Mouse (Mus musculus): Measurements from ENCODE around the gene Zbtb44. TPM values are rescaled to one million over a fixed set of nuclear protein-coding genes. Genes with fewer than 3 reads are reported as not detected.

Zbtb44 gene
- polyA plus RNA-seq, 1 experiment from 2014 or later, result 7.1 TPM

DNA sequence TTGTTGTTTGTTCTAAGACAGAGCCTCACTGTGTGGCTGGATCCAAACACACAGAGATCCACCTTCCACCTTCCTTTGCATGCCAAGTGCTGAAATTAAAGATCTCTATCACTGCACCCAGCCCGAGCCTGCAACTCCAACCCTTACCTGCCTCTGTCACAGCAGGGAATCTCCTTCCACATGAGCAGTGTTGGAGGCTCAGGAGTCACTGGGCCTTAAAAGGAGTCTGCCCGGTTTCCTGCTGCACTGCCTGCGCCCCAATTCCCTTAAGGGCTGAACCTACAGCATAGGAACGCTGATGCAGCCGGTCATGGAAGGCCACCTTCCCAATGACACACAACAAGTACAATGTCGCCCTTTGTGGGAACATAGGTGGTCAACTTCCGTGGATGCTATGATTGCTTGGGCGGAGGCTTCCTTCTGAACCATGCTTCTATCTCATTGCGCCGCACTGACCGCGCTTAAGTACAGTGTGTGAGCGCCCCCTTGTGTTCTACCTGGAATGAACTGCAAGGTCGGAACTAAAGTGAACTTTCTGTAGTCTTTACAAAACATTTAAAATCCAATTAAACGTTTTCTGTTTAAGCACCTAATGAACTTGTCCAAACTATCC, 51.7 kb downstream of the Zbtb44 start:
- Histone ChIP-seq H3K4me2 (ENCODE audit: low read depth, low read length) (peak overlapping the region; percentile 35; the same call in 1 of the 2 replicates), H3K9ac (ENCODE audit: low read length) (no peak overlapping the region), H3K9me3 (ENCODE audit: control insufficient read depth, low read length) (no peaks in the 10 kb centered on the region), H3K36me3 (ENCODE audit: control insufficient read depth, insufficient read depth, low read length) (no peaks in the 10 kb centered on the region), H3K27me3 (ENCODE audit: control insufficient read depth, insufficient read depth, low read depth, low read length) (no peaks in the 10 kb centered on the region), H3K4me3 (ENCODE audit: low read length) (no peak overlapping the region), H3K4me1 (replicated peaks; ENCODE audit: control insufficient read depth, insufficient read depth, low read length) (peaks cover 3% of the 10 kb centered on the region; the same call in 1 of the 2 replicates), H3K27ac (ENCODE audit: low read length) (no peak overlapping the region)
- ATAC-seq (ENCODE audit: low read depth), result no peak; the same call in 1 of the 2 replicates
- WGBS, result 8% methylated on average over 15 of the region's 15 CpGs

DNA sequence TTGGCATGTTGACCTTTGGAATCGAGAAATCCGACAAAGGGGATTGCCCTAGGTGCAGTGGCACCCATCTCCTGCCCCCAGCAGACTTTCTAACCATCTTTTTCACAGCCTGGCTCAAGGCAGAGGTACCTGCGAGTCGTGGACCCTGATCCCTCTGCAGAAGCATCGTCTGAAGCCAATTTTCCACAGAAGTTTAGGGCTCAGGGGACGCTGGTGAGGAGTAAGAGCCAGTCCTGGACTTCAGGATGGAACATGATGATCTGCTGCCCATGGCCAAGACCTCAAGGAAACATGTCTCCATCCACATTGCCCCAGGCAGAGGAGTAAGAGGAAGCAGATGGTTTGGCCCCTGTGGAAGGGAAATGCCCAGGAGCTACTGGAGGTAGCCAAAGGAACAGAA, 52.3 kb downstream of the Zbtb44 start:
- no peaks in the 10 kb centered on the region for H3K9me3 ChIP-seq (ENCODE audit: control insufficient read depth, low read length)
- peaks cover 3% of the 10 kb centered on the region; the same call in 1 of the 2 replicates for H3K4me1 ChIP-seq (replicated peaks; ENCODE audit: control insufficient read depth, insufficient read depth, low read length)
- H3K9ac ChIP-seq (ENCODE audit: low read length), result no peak overlapping the region
- H3K4me3 ChIP-seq (ENCODE audit: low read length), result no peak overlapping the region
- H3K4me2 ChIP-seq (ENCODE audit: low read depth, low read length), result no peak overlapping the region
- WGBS, result 73% methylated on average over 6 of the region's 6 CpGs
- no peaks in the 10 kb centered on the region for H3K36me3 ChIP-seq (ENCODE audit: control insufficient read depth, insufficient read depth, low read length)
- H3K27me3 ChIP-seq (ENCODE audit: control insufficient read depth, insufficient read depth, low read depth, low read length), result no peaks in the 10 kb centered on the region
- no peak for ATAC-seq (ENCODE audit: low read depth)
- H3K27ac ChIP-seq (ENCODE audit: low read length), result no peak overlapping the region

DNA sequence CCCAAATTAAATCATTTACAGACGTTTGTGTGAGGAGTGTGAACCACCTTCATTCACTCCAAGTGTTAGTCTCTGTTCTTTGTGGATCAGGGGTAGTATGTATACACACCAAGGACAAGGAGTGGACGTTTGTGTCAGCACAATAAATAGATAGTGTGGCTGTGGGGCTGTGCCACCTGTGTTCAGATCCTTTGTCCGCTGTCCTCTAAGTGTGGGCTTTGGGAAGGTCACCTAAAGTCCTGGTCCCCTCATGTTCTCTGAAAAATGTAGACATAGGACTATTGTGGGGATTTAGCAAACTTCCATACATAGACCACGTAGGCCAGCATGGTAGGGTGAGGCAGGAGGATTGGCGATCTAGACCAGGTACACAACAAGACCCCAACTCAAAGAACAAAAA, 55.1 kb downstream of the Zbtb44 start:
- WGBS, result 74% methylated on average over 5 of the region's 5 CpGs
- Histone ChIP-seq H3K4me1 (replicated peaks; ENCODE audit: control insufficient read depth, insufficient read depth, low read length) (no peaks in the 10 kb centered on the region; the same call in 1 of the 2 replicates), H3K36me3 (ENCODE audit: control insufficient read depth, insufficient read depth, low read length) (no peaks in the 10 kb centered on the region), H3K9ac (ENCODE audit: low read length) (no peak overlapping the region), H3K27ac (ENCODE audit: low read length) (no peak overlapping the region), H3K4me2 (ENCODE audit: low read depth, low read length) (no peak overlapping the region), H3K27me3 (ENCODE audit: control insufficient read depth, insufficient read depth, low read depth, low read length) (no peaks in the 10 kb centered on the region), H3K9me3 (ENCODE audit: control insufficient read depth, low read length) (no peaks in the 10 kb centered on the region), H3K4me3 (ENCODE audit: low read length) (no peak overlapping the region)
- no peak for ATAC-seq (ENCODE audit: low read depth)

DNA sequence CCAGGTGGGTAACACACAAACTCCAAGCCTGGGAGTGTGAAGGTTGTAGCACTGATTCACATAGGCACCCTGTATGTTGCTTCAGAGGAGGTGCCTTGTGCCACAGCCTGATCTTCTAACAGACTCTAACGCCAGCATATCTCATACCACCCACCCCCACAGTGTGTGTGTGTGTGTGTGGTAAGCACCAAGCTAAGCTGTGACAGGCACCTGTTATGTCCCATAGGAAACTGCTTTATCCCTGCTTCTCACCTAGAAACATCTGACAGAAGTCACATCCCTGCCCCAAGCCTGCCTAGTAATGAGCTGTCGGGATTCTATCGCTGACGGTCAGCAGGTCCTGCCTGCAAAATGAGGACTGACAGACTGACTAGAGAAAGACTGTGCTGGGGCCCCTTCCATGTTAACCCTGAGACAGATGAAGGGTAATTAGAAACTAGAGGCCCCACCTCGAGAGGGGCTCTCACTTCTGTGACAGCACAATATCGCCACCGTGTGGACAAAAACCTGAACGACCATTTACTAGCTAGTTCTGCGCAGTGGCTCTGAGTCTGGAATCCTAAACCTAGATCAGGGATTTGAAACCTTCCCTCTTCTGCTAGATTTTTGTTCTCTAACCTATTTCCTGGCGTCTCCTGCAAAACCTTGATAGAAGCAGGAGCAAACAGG, 55.8 kb downstream of the Zbtb44 start:
- no peak overlapping the region for H3K9ac ChIP-seq (ENCODE audit: low read length)
- H3K4me1 ChIP-seq (replicated peaks; ENCODE audit: control insufficient read depth, insufficient read depth, low read length), result no peaks in the 10 kb centered on the region; the same call in 1 of the 2 replicates
- H3K4me2 ChIP-seq (ENCODE audit: low read depth, low read length), result no peak overlapping the region
- no peak; the same call in 1 of the 2 replicates for ATAC-seq (ENCODE audit: low read depth)
- no peaks in the 10 kb centered on the region for H3K9me3 ChIP-seq (ENCODE audit: control insufficient read depth, low read length)
- no peaks in the 10 kb centered on the region for H3K36me3 ChIP-seq (ENCODE audit: control insufficient read depth, insufficient read depth, low read length)
- 11% methylated on average over 10 of the region's 10 CpGs for WGBS
- no peaks in the 10 kb centered on the region for H3K27me3 ChIP-seq (ENCODE audit: control insufficient read depth, insufficient read depth, low read depth, low read length)
- no peak overlapping the region for H3K27ac ChIP-seq (ENCODE audit: low read length)
- H3K4me3 ChIP-seq (ENCODE audit: low read length), result no peak overlapping the region

DNA sequence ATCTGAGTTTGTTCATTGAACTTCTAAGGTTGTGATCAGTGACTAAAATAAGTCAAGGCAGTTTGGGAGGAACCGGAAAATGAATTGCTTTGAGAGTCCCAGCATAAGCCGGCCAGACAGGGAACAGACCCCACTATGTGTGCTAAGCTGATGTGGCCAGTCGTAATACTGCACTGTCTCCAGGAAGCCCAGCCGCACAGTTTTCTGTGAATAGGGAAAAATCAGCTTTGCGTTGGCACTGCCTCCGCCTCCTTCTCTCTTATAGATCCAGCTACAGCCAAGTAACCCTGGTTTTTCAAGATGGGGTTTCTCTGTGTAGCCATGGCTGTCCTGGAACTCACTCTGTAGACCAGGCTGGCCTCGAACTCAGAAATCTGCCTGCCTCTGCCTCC, 56.3 kb downstream of the Zbtb44 start:
- H3K36me3 ChIP-seq (ENCODE audit: control insufficient read depth, insufficient read depth, low read length), result no peaks in the 10 kb centered on the region
- WGBS, result 74% methylated on average over 7 of the region's 7 CpGs
- H3K4me3 ChIP-seq (ENCODE audit: low read length), result no peak overlapping the region
- H3K4me2 ChIP-seq (ENCODE audit: low read depth, low read length), result no peak overlapping the region
- no peak overlapping the region for H3K27ac ChIP-seq (ENCODE audit: low read length)
- H3K9ac ChIP-seq (ENCODE audit: low read length), result no peak overlapping the region
- H3K9me3 ChIP-seq (ENCODE audit: control insufficient read depth, low read length), result no peaks in the 10 kb centered on the region
- H3K4me1 ChIP-seq (replicated peaks; ENCODE audit: control insufficient read depth, insufficient read depth, low read length), result no peaks in the 10 kb centered on the region; the same call in 1 of the 2 replicates
- no peaks in the 10 kb centered on the region for H3K27me3 ChIP-seq (ENCODE audit: control insufficient read depth, insufficient read depth, low read depth, low read length)
- no peak for ATAC-seq (ENCODE audit: low read depth)

DNA sequence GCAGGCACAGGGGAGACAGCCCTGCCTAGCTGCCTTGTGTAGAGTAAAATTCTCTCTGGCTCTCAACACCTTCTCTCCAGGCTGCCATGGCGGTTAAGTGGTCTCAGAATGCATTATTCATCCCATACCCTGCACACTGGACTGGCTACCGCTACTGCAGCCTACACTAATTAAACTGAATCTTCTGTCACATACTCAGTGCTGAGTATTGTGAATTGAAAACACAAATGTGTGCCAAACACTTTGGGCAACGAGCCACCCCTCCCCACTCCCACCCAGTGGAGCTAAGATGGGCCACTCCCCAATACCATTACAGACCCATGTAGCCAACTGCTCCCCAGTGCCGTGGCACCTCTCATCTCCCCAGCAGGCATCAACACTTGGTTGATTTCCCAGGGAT, 57.0 kb downstream of the Zbtb44 start:
- no peak overlapping the region for H3K27ac ChIP-seq (ENCODE audit: low read length)
- no peaks in the 10 kb centered on the region for H3K9me3 ChIP-seq (ENCODE audit: control insufficient read depth, low read length)
- no peaks in the 10 kb centered on the region for H3K36me3 ChIP-seq (ENCODE audit: control insufficient read depth, insufficient read depth, low read length)
- no peaks in the 10 kb centered on the region for H3K27me3 ChIP-seq (ENCODE audit: control insufficient read depth, insufficient read depth, low read depth, low read length)
- no peak overlapping the region for H3K9ac ChIP-seq (ENCODE audit: low read length)
- H3K4me2 ChIP-seq (ENCODE audit: low read depth, low read length), result no peak overlapping the region
- ATAC-seq (ENCODE audit: low read depth), result no peak
- 75% methylated on average over 4 of the region's 4 CpGs for WGBS
- no peak overlapping the region for H3K4me3 ChIP-seq (ENCODE audit: low read length)
- H3K4me1 ChIP-seq (replicated peaks; ENCODE audit: control insufficient read depth, insufficient read depth, low read length), result no peaks in the 10 kb centered on the region

DNA sequence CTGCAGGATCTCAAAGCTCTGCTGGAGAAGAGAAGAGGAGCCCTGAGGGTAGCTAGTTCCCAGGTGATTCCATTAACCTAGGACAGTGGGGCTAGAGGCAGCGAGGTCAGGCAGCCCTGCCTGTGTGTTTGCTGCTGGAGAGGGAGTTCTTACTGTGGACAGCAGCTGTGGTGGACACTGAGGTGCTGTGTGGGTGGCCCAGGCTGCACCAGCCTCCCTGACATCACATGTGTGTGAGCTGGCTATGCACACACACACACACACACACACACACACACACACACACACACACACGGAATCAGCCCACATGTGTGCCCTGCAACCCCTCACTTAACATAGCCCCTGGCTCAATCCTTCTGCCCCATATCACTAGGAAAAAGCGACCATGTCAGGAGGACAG, 57.7 kb downstream of the Zbtb44 start:
- no peaks in the 10 kb centered on the region for H3K36me3 ChIP-seq (ENCODE audit: control insufficient read depth, insufficient read depth, low read length)
- no peak overlapping the region for H3K4me2 ChIP-seq (ENCODE audit: low read depth, low read length)
- H3K27ac ChIP-seq (ENCODE audit: low read length), result no peak overlapping the region
- 52% methylated on average over 3 of the region's 3 CpGs for WGBS
- no peaks in the 10 kb centered on the region for H3K27me3 ChIP-seq (ENCODE audit: control insufficient read depth, insufficient read depth, low read depth, low read length)
- H3K4me3 ChIP-seq (ENCODE audit: low read length), result no peak overlapping the region
- H3K9me3 ChIP-seq (ENCODE audit: control insufficient read depth, low read length), result no peaks in the 10 kb centered on the region
- no peak overlapping the region for H3K9ac ChIP-seq (ENCODE audit: low read length)
- no peaks in the 10 kb centered on the region for H3K4me1 ChIP-seq (replicated peaks; ENCODE audit: control insufficient read depth, insufficient read depth, low read length)
- ATAC-seq (ENCODE audit: low read depth), result no peak

DNA sequence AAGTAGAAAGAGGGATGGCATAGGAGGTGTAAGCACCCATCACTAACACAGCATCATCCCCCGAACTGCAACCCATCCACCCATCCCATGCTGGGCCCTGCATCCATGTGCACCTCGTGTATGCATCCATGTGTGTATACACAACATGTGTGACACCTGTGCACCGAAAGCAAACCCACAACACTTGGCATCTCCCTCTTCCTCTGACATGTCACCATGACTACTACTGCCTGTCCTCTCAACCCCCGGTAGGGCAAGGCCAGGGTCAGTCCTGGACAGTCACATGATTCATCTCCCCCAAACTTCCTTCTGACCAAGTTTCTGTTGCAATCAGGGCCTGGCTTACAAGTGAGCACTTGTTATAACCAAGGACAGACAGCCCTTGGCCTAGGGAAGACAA, 58.4 kb downstream of the Zbtb44 start:
- Histone ChIP-seq H3K27ac (ENCODE audit: low read length) (no peak overlapping the region), H3K9me3 (ENCODE audit: control insufficient read depth, low read length) (no peaks in the 10 kb centered on the region), H3K4me1 (replicated peaks; ENCODE audit: control insufficient read depth, insufficient read depth, low read length) (no peaks in the 10 kb centered on the region), H3K27me3 (ENCODE audit: control insufficient read depth, insufficient read depth, low read depth, low read length) (no peaks in the 10 kb centered on the region), H3K4me3 (ENCODE audit: low read length) (no peak overlapping the region), H3K4me2 (ENCODE audit: low read depth, low read length) (no peak overlapping the region), H3K36me3 (ENCODE audit: control insufficient read depth, insufficient read depth, low read length) (no peaks in the 10 kb centered on the region), H3K9ac (ENCODE audit: low read length) (no peak overlapping the region)
- WGBS, result 69% methylated on average over 4 of the region's 4 CpGs
- ATAC-seq (ENCODE audit: low read depth), result no peak

DNA sequence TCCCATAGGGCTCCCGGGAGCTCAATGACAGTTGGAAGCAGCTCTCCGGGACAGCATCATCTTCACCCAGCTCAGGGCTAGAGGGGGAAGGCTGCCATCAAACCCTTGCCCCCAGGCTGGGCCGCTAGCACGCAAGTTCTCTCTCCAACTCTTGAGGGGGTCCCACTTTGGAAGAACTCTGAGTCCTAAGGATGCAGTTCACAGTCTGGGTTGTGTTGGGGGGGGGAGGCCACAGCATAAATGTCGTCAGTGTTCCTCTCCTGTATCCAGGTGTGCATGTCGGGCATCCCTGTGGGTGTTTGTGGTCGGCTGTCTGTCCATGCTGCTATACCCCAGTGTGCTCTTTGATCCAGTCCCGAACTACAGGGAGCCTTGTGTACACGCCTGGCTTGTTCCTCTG, 59.1 kb downstream of the Zbtb44 start:
- no peaks in the 10 kb centered on the region for H3K36me3 ChIP-seq (ENCODE audit: control insufficient read depth, insufficient read depth, low read length)
- no peaks in the 10 kb centered on the region for H3K27me3 ChIP-seq (ENCODE audit: control insufficient read depth, insufficient read depth, low read depth, low read length)
- H3K9ac ChIP-seq (ENCODE audit: low read length), result no peak overlapping the region
- 86% methylated on average over 9 of the region's 9 CpGs for WGBS
- no peak overlapping the region for H3K4me3 ChIP-seq (ENCODE audit: low read length)
- no peak for ATAC-seq (ENCODE audit: low read depth)
- no peaks in the 10 kb centered on the region for H3K9me3 ChIP-seq (ENCODE audit: control insufficient read depth, low read length)
- no peak overlapping the region for H3K4me2 ChIP-seq (ENCODE audit: low read depth, low read length)
- H3K27ac ChIP-seq (ENCODE audit: low read length), result no peak overlapping the region
- H3K4me1 ChIP-seq (replicated peaks; ENCODE audit: control insufficient read depth, insufficient read depth, low read length), result no peaks in the 10 kb centered on the region
